Mouse (Mus musculus): ENCODE data around the gene Hrh1. TPM values are rescaled to one million over a fixed set of nuclear protein-coding genes. Genes with fewer than 3 reads are reported as not detected.

The Hrh1 gene
- total RNA-seq (2023): not detected

DNA sequence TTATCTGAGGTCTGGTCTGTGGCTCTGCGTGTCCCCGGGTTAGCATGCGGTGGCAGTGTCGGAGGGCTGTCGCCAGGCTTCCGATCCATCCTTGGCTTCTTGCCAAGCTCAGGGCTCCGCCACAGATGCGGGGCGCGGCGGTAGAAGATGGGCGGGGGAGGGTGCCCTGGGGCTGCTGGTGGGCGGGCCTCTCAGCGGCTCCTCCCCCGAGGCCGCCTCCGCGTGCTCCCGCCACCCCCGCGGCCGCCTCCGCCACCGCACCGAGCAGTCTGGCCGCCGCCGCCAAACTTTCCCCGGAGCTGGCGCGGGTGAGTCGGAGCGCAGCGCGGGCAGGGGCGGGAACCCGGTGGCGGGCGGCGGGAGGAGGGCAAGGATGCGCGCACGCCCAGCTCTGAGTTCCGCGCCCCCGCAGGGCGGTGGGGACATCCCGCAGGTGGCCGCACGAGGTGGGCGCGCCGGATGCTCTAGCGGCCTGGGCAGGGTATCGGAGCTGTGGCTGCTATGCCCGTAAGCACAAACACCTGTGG lies at the start of gene Hrh1:
Gene Hrh1 (plus strand): TSS at position 246 of the 527 bp plus-strand sequence.

Other genes starting within 250 kb of the Hrh1 start
- gene Slc6a1, start 115.3 kb upstream of the Hrh1 start, total RNA-seq (2023): not detected
- gene Atg7, start 245.2 kb downstream of the Hrh1 start, total RNA-seq (2023): 23.9 TPM

Data from CD4-positive naive resting alpha-beta T cell, adult 57 days (primary cell).